Mouse (Mus musculus): ENCODE results near the gene Chn2. TPM values are rescaled to one million over a fixed set of nuclear protein-coding genes. Genes with fewer than 3 reads are reported as not detected.

Gene Chn2
- polyA plus RNA-seq, 1 experiment from 2014 or later, result 31.9 TPM

GRCm38 (mm10) chr6:54328783-54329182, 289.4 kb downstream of the Chn2 start:
- Histone ChIP-seq H3K4me2 (peak overlapping the region; percentile 99), H3K27me3 (peaks cover 49% of the 10 kb centered on the region)

GRCm38 (mm10) chr6:54329598-54329997, 290.2 kb downstream of the Chn2 start:
- WGBS, result 82% methylated on average over 3 of the region's 3 CpGs
- Histone ChIP-seq H3K4me2 (no peak overlapping the region), H3K4me1 (peaks cover 57% of the 10 kb centered on the region), H3K36me3 (ENCODE audit: poor library complexity, severe bottlenecking) (no peaks in the 10 kb centered on the region), H3K9ac (no peak overlapping the region), H3K4me3 (no peak overlapping the region), H3K27me3 (peaks cover 46% of the 10 kb centered on the region), H3K27ac (no peak overlapping the region), H3K9me3 (replicated peaks) (no peaks in the 10 kb centered on the region)
- no peak for ATAC-seq

More at GRCm38 (mm10) chr6:54328783-54329182, 289.4 kb downstream of the Chn2 start:
- no peaks in the 10 kb centered on the region for H3K9me3 ChIP-seq (replicated peaks)
- no peak for ATAC-seq
- H3K36me3 ChIP-seq (ENCODE audit: poor library complexity, severe bottlenecking), result no peaks in the 10 kb centered on the region
- H3K27ac ChIP-seq, result no peak overlapping the region
- H3K4me3 ChIP-seq, result no peak overlapping the region
- WGBS, result 98% methylated on average over 5 of the region's 5 CpGs
- H3K4me1 ChIP-seq, result peaks cover 51% of the 10 kb centered on the region
- no peak overlapping the region for H3K9ac ChIP-seq

- H3K9ac ChIP-seq, result no peak overlapping the region
- peaks cover 57% of the 10 kb centered on the region for H3K4me1 ChIP-seq
- H3K27ac ChIP-seq, result no peak overlapping the region
- no peaks in the 10 kb centered on the region for H3K36me3 ChIP-seq (ENCODE audit: poor library complexity, severe bottlenecking)
- no peak for ATAC-seq
- WGBS, result 40% methylated on average over 10 of the region's 10 CpGs
- no peak overlapping the region for H3K4me3 ChIP-seq
- H3K4me2 ChIP-seq, result no peak overlapping the region
- H3K27me3 ChIP-seq, result peaks cover 42% of the 10 kb centered on the region
- H3K9me3 ChIP-seq (replicated peaks), result no peaks in the 10 kb centered on the region
Observed at GRCm38 (mm10) chr6:54330166-54330565, 290.8 kb downstream of the Chn2 start.

GRCm38 (mm10) chr6:54331765-54332164, 292.4 kb downstream of the Chn2 start:
- peaks cover 27% of the 10 kb centered on the region for H3K27me3 ChIP-seq
- H3K4me1 ChIP-seq, result peaks cover 55% of the 10 kb centered on the region
- H3K36me3 ChIP-seq (ENCODE audit: poor library complexity, severe bottlenecking), result no peaks in the 10 kb centered on the region
- no peaks in the 10 kb centered on the region for H3K9me3 ChIP-seq (replicated peaks)
- H3K27ac ChIP-seq, result peak overlapping the region; percentile 75; the same call in 1 of the 2 replicates
- H3K4me2 ChIP-seq, result no peak overlapping the region
- ATAC-seq, result peak; percentile 91
- 6% methylated on average over 10 of the region's 10 CpGs for WGBS
- H3K9ac ChIP-seq, result no peak overlapping the region
- H3K4me3 ChIP-seq, result no peak overlapping the region

GRCm38 (mm10) chr6:54332203-54332602, 292.8 kb downstream of the Chn2 start:
- WGBS, result 14% methylated on average over 8 of the region's 8 CpGs

GRCm38 (mm10) chr6:54333116-54333651, 293.8 kb downstream of the Chn2 start:
- Histone ChIP-seq H3K4me3 (no peak overlapping the region), H3K27me3 (peaks cover 13% of the 10 kb centered on the region), H3K4me1 (peaks cover 40% of the 10 kb centered on the region), H3K36me3 (ENCODE audit: poor library complexity, severe bottlenecking) (no peaks in the 10 kb centered on the region), H3K9ac (peak overlapping the region; percentile 10; the same call in 1 of the 2 replicates), H3K27ac (no peak overlapping the region), H3K4me2 (no peak overlapping the region), H3K9me3 (replicated peaks) (no peaks in the 10 kb centered on the region)
- WGBS, result 46% methylated on average over 11 of the region's 11 CpGs
- ATAC-seq, result no peak

More at GRCm38 (mm10) chr6:54332203-54332602, 292.8 kb downstream of the Chn2 start:
- Histone ChIP-seq H3K4me3 (no peak overlapping the region), H3K36me3 (ENCODE audit: poor library complexity, severe bottlenecking) (no peaks in the 10 kb centered on the region), H3K9me3 (replicated peaks) (no peaks in the 10 kb centered on the region), H3K4me1 (peaks cover 50% of the 10 kb centered on the region), H3K27ac (peak overlapping the region; percentile 75), H3K9ac (no peak overlapping the region), H3K27me3 (peaks cover 22% of the 10 kb centered on the region), H3K4me2 (peak overlapping the region; percentile 27)
- ATAC-seq, result peak; percentile 66

- Histone ChIP-seq H3K36me3 (ENCODE audit: poor library complexity, severe bottlenecking) (no peaks in the 10 kb centered on the region), H3K4me2 (no peak overlapping the region), H3K9me3 (replicated peaks) (no peaks in the 10 kb centered on the region), H3K9ac (no peak overlapping the region), H3K27ac (no peak overlapping the region), H3K4me3 (no peak overlapping the region), H3K27me3 (peaks cover 7% of the 10 kb centered on the region), H3K4me1 (peaks cover 40% of the 10 kb centered on the region)
- no peak for ATAC-seq
- 32% methylated on average over 9 of the region's 9 CpGs for WGBS
Observed at GRCm38 (mm10) chr6:54333652-54334396, 294.5 kb downstream of the Chn2 start.

GRCm38 (mm10) chr6:54337321-54337720, 298.0 kb downstream of the Chn2 start:
- H3K4me1 ChIP-seq, result peaks cover 21% of the 10 kb centered on the region
- H3K9ac ChIP-seq, result no peak overlapping the region

GRCm38 (mm10) chr6:54341133-54341532, 301.8 kb downstream of the Chn2 start:
- Histone ChIP-seq H3K36me3 (ENCODE audit: poor library complexity, severe bottlenecking) (no peaks in the 10 kb centered on the region), H3K9me3 (replicated peaks) (no peaks in the 10 kb centered on the region), H3K4me3 (no peak overlapping the region), H3K4me1 (no peaks in the 10 kb centered on the region), H3K27ac (no peak overlapping the region), H3K9ac (no peak overlapping the region), H3K4me2 (no peak overlapping the region), H3K27me3 (no peaks in the 10 kb centered on the region)
- WGBS, result 92% methylated on average over 5 of the region's 5 CpGs
- no peak for ATAC-seq

More at GRCm38 (mm10) chr6:54337321-54337720, 298.0 kb downstream of the Chn2 start:
- Histone ChIP-seq H3K36me3 (ENCODE audit: poor library complexity, severe bottlenecking) (no peaks in the 10 kb centered on the region), H3K9me3 (replicated peaks) (no peaks in the 10 kb centered on the region), H3K27ac (no peak overlapping the region), H3K27me3 (no peaks in the 10 kb centered on the region), H3K4me3 (no peak overlapping the region), H3K4me2 (no peak overlapping the region)
- 80% methylated on average over 6 of the region's 6 CpGs for WGBS
- no peak for ATAC-seq

GRCm38 (mm10) chr6:54342223-54342622, 302.9 kb downstream of the Chn2 start:
- Histone ChIP-seq H3K4me3 (no peak overlapping the region), H3K4me1 (no peaks in the 10 kb centered on the region), H3K4me2 (no peak overlapping the region), H3K27ac (no peak overlapping the region), H3K36me3 (ENCODE audit: poor library complexity, severe bottlenecking) (no peaks in the 10 kb centered on the region), H3K9me3 (replicated peaks) (no peaks in the 10 kb centered on the region), H3K27me3 (no peaks in the 10 kb centered on the region), H3K9ac (no peak overlapping the region)
- WGBS, result 90% methylated on average over 10 of the region's 10 CpGs
- ATAC-seq, result no peak

All from forebrain, embryonic 13.5 days (tissue).